Mouse (Mus musculus) embryonic facial prominence, embryonic 12.5 days (tissue): Measurements from ENCODE around the gene Polr1d. TPM values are rescaled to one million over a fixed set of nuclear protein-coding genes. Genes with fewer than 3 reads are reported as not detected.

Experiments
- ATAC-seq: fragments of 200-750 bp; cut with Nextera tagmentation; 2 replicates; pipeline ENCODE4 v1.8.0; 2017; ENCODE audit not compliant: insufficient number of reproducible peaks, insufficient read depth, low FRiP score, low TSS enrichment
- H3K27ac ChIP-seq: fragments of 300-500 bp; sonication (generic); 2 replicates; pipeline ENCODE4 v1.5.1; 2016; ENCODE audit warnings: mild to moderate bottlenecking
- H3K27me3 ChIP-seq: fragments of 300-500 bp; sonication (generic); 2 replicates; pipeline ENCODE4 v1.6.1; 2016; ENCODE audit warnings: mild to moderate bottlenecking, moderate library complexity
- H3K36me3 ChIP-seq: fragments of 300-500 bp; sonication (generic); 2 replicates; pipeline ENCODE4 v1.6.1; 2016; ENCODE audit warnings: mild to moderate bottlenecking
- H3K4me1 ChIP-seq: fragments of 300-500 bp; sonication (generic); 2 replicates; pipeline ENCODE4 v1.6.1; 2016
- H3K4me2 ChIP-seq: fragments of 300-500 bp; sonication (generic); replicated peaks from 2 replicates; pipeline ENCODE4 v1.6.1; 2016; ENCODE audit warnings: mild to moderate bottlenecking, moderate library complexity
- H3K4me3 ChIP-seq: fragments of 300-500 bp; sonication (generic); 2 replicates; pipeline ENCODE4 v1.5.1; 2016; ENCODE audit warnings: mild to moderate bottlenecking
- H3K9ac ChIP-seq: fragments of 300-500 bp; sonication (generic); 2 replicates; pipeline ENCODE4 v1.6.1; 2016; ENCODE audit warnings: mild to moderate bottlenecking, moderate library complexity
- H3K9me3 ChIP-seq: fragments of 300-500 bp; sonication (generic); 2 replicates; pipeline ENCODE4 v1.6.1; 2016; ENCODE audit warnings: mild to moderate bottlenecking, moderate library complexity
- WGBS: fragments of 180-500 bp; shearing (Covaris S2); methylation state at CpG from one replicate; pipeline ENCODE4 v1.1.7; 2016; 5-methylcytosine and 5-hydroxymethylcytosine counted together
- polyA plus RNA-seq: library from polyadenylated mRNA; unstranded; fragments of >200 nt; fragmentation: Nextera tagmentation; extraction: Ambion mirVana; gene quantifications from 2 replicates; pipeline ENCODE4 v1.2.1, GENCODE M21; 2016

Polr1d gene
- 111 and 117 TPM in 2 replicates for polyA plus RNA-seq

- Histone ChIP-seq H3K4me2 (peak within 1 kb of the TSS; percentile 91), H3K9me3 (no peaks in the 10 kb centered on the region), H3K9ac (peak within 1 kb of the TSS; percentile 76), H3K27me3 (no peaks in the 10 kb centered on the region), H3K4me3 (peak within 1 kb of the TSS; percentile 79), H3K27ac (peak within 1 kb of the TSS; percentile 93), H3K36me3 (0 out of 2 replicates have a peak, but pooled peaks cover 5% of the 10 kb centered on the region), H3K4me1 (peaks cover 19% of the 10 kb centered on the region)
- WGBS: 0% methylated on average over 17 of the region's 17 CpGs
- peak; percentile 69; the same call in 1 of the 2 replicates for ATAC-seq
Measured at GRCm38 (mm10) chr5:147076799-147077165, at the start of gene Polr1d. Polr1d (plus strand) TSS chr5:147077050.

- Histone ChIP-seq H3K27ac (no peak overlapping the region), H3K27me3 (no peaks in the 10 kb centered on the region), H3K4me1 (0 out of 2 replicates have a peak, but pooled peaks cover 5% of the 10 kb centered on the region), H3K4me2 (no peak overlapping the region), H3K36me3 (peaks cover 28% of the 10 kb centered on the region), H3K4me3 (no peak overlapping the region), H3K9me3 (no peaks in the 10 kb centered on the region), H3K9ac (no peak overlapping the region)
- 90% methylated on average over 14 of the region's 14 CpGs for WGBS
- no peak for ATAC-seq
Measured at GRCm38 (mm10) chr5:147031281-147031680, 45.6 kb upstream of the Polr1d start.

GRCm38 (mm10) chr5:147033155-147033554, 43.7 kb upstream of the Polr1d start:
- WGBS: 69% methylated on average over 13 of the region's 13 CpGs
- H3K9me3 ChIP-seq: no peaks in the 10 kb centered on the region
- peaks cover 18% of the 10 kb centered on the region for H3K4me1 ChIP-seq
- H3K4me2 ChIP-seq: no peak overlapping the region
- no peak overlapping the region for H3K9ac ChIP-seq
- no peak overlapping the region for H3K27ac ChIP-seq
- no peak overlapping the region for H3K4me3 ChIP-seq
- H3K36me3 ChIP-seq: peaks cover 17% of the 10 kb centered on the region; the same call in 1 of the 2 replicates
- no peak for ATAC-seq
- no peaks in the 10 kb centered on the region for H3K27me3 ChIP-seq

GRCm38 (mm10) chr5:147034283-147034682, 42.6 kb upstream of the Polr1d start:
- 83% methylated on average over 12 of the region's 12 CpGs for WGBS

GRCm38 (mm10) chr5:147035301-147035700, 41.5 kb upstream of the Polr1d start:
- no peak overlapping the region for H3K4me2 ChIP-seq
- no peaks in the 10 kb centered on the region for H3K9me3 ChIP-seq
- peaks cover 25% of the 10 kb centered on the region for H3K4me1 ChIP-seq
- no peak overlapping the region for H3K27ac ChIP-seq
- WGBS: 91% methylated on average over 6 of the region's 6 CpGs
- H3K36me3 ChIP-seq: peaks cover 17% of the 10 kb centered on the region; the same call in 1 of the 2 replicates
- H3K4me3 ChIP-seq: no peak overlapping the region
- no peak for ATAC-seq
- no peaks in the 10 kb centered on the region for H3K27me3 ChIP-seq
- H3K9ac ChIP-seq: no peak overlapping the region

More at GRCm38 (mm10) chr5:147034283-147034682, 42.6 kb upstream of the Polr1d start:
- Histone ChIP-seq H3K36me3 (peaks cover 17% of the 10 kb centered on the region; the same call in 1 of the 2 replicates), H3K4me1 (peaks cover 25% of the 10 kb centered on the region), H3K4me3 (no peak overlapping the region), H3K27me3 (no peaks in the 10 kb centered on the region), H3K9me3 (no peaks in the 10 kb centered on the region), H3K27ac (no peak overlapping the region), H3K4me2 (no peak overlapping the region), H3K9ac (no peak overlapping the region)
- no peak for ATAC-seq

GRCm38 (mm10) chr5:147036028-147036427, 40.8 kb upstream of the Polr1d start:
- H3K36me3 ChIP-seq: peaks cover 17% of the 10 kb centered on the region; the same call in 1 of the 2 replicates
- H3K27me3 ChIP-seq: no peaks in the 10 kb centered on the region
- no peak overlapping the region for H3K4me3 ChIP-seq
- ATAC-seq: no peak
- no peak overlapping the region for H3K4me2 ChIP-seq
- 71% methylated on average over 10 of the region's 10 CpGs for WGBS
- no peak overlapping the region for H3K27ac ChIP-seq
- no peaks in the 10 kb centered on the region for H3K9me3 ChIP-seq
- H3K9ac ChIP-seq: no peak overlapping the region
- peaks cover 25% of the 10 kb centered on the region for H3K4me1 ChIP-seq

- peaks cover 15% of the 10 kb centered on the region; the same call in 1 of the 2 replicates for H3K36me3 ChIP-seq
- no peak for ATAC-seq
- H3K9me3 ChIP-seq: no peaks in the 10 kb centered on the region
- H3K4me2 ChIP-seq: no peak overlapping the region
- peaks cover 27% of the 10 kb centered on the region for H3K4me1 ChIP-seq
- 77% methylated on average over 5 of the region's 5 CpGs for WGBS
- no peak overlapping the region for H3K4me3 ChIP-seq
- no peak overlapping the region for H3K9ac ChIP-seq
- no peak overlapping the region for H3K27ac ChIP-seq
- no peaks in the 10 kb centered on the region for H3K27me3 ChIP-seq
Measured at GRCm38 (mm10) chr5:147036661-147037060, 40.2 kb upstream of the Polr1d start.

GRCm38 (mm10) chr5:147037601-147038000, 39.2 kb upstream of the Polr1d start:
- Histone ChIP-seq H3K9ac (no peak overlapping the region), H3K4me3 (no peak overlapping the region), H3K9me3 (no peaks in the 10 kb centered on the region), H3K27ac (no peak overlapping the region), H3K36me3 (peaks cover 11% of the 10 kb centered on the region; the same call in 1 of the 2 replicates), H3K27me3 (no peaks in the 10 kb centered on the region), H3K4me1 (peaks cover 27% of the 10 kb centered on the region), H3K4me2 (no peak overlapping the region)
- 70% methylated on average over 3 of the region's 3 CpGs for WGBS
- ATAC-seq: no peak

GRCm38 (mm10) chr5:147039394-147039793, 37.5 kb upstream of the Polr1d start:
- Histone ChIP-seq H3K27ac (no peak overlapping the region), H3K9me3 (no peaks in the 10 kb centered on the region), H3K4me1 (peaks cover 26% of the 10 kb centered on the region), H3K9ac (no peak overlapping the region), H3K4me2 (no peak overlapping the region), H3K27me3 (no peaks in the 10 kb centered on the region), H3K4me3 (no peak overlapping the region), H3K36me3 (peaks cover 5% of the 10 kb centered on the region; the same call in 1 of the 2 replicates)
- no peak for ATAC-seq
- 77% methylated on average over 5 of the region's 5 CpGs for WGBS

GRCm38 (mm10) chr5:147041965-147042937, 34.6 kb upstream of the Polr1d start:
- peaks cover 5% of the 10 kb centered on the region; the same call in 1 of the 2 replicates for H3K36me3 ChIP-seq
- no peak for ATAC-seq
- H3K9ac ChIP-seq: no peak overlapping the region
- peaks cover 24% of the 10 kb centered on the region for H3K4me1 ChIP-seq
- H3K4me2 ChIP-seq: no peak overlapping the region
- no peaks in the 10 kb centered on the region for H3K27me3 ChIP-seq
- H3K27ac ChIP-seq: no peak overlapping the region
- WGBS: 85% methylated on average over 40 of the region's 40 CpGs
- H3K9me3 ChIP-seq: no peaks in the 10 kb centered on the region
- no peak overlapping the region for H3K4me3 ChIP-seq

GRCm38 (mm10) chr5:147043240-147043844, 33.5 kb upstream of the Polr1d start:
- no peak overlapping the region for H3K9ac ChIP-seq
- H3K27ac ChIP-seq: no peak overlapping the region
- no peaks in the 10 kb centered on the region for H3K27me3 ChIP-seq
- no peak overlapping the region for H3K4me3 ChIP-seq
- 65% methylated on average over 15 of the region's 15 CpGs for WGBS
- peaks cover 5% of the 10 kb centered on the region; the same call in 1 of the 2 replicates for H3K36me3 ChIP-seq
- no peak for ATAC-seq
- no peaks in the 10 kb centered on the region for H3K9me3 ChIP-seq
- H3K4me2 ChIP-seq: no peak overlapping the region
- H3K4me1 ChIP-seq: peaks cover 16% of the 10 kb centered on the region; the same call in 1 of the 2 replicates
